Mouse (Mus musculus) monocyte, adult 5-6 weeks (primary cell): ENCODE data around the gene Gm45337. TPM values are rescaled to one million over a fixed set of nuclear protein-coding genes. Genes with fewer than 3 reads are reported as not detected.
"Not testable (repeated sequence)": the region's sequence is repeated elsewhere in the genome, so short reads cannot be mapped to it uniquely, and the experiment has no call there.

ENCODE experiments used
- ATAC-seq: fragments of 153-309, 156-312 bp; replicated peaks from 2 replicates; pipeline ENCODE4 v1.8.0; 2017; ENCODE audit warnings: mild to moderate bottlenecking; ENCODE audit not compliant: low TSS enrichment, insufficient number of reproducible peaks, severe bottlenecking, poor library complexity, low FRiP score
- total RNA-seq: library from RNA; stranded (forward); fragments of 200-1000, 200-491, 200-594 nt; gene quantifications from 3 replicates; pipeline ENCODE4 v1.2.3, GENCODE M21; 2017

Gene Gm45337
- total RNA-seq, 1 experiment from 2014 or later, result not detected

DNA sequence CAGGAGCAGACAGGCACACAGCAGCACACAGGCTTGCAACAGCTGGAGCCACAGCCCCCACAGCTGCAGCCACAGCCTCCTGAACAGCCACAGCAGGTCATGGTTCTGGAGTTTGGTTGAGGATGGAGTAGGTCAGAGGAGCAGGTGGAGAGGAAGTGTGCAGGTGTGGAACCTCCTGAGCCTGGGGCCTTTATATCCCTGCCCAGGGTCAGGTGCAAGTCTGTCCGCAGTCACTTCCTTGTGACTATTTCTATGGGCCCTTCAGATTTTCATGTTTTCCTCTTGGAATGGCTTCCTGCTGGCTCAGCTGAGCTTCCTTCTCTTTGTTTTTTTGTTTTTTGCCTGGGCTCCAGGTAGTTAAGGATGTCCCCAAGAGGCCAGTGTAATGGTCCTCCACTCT is 23.8 kb downstream of the Gm45337 start, which contains the start of gene Gm45618:
Gene Gm45618, minus strand, starts transcription at position 101 of the 400 bp plus-strand sequence.
- ATAC-seq, result not testable (repeated sequence)

DNA sequence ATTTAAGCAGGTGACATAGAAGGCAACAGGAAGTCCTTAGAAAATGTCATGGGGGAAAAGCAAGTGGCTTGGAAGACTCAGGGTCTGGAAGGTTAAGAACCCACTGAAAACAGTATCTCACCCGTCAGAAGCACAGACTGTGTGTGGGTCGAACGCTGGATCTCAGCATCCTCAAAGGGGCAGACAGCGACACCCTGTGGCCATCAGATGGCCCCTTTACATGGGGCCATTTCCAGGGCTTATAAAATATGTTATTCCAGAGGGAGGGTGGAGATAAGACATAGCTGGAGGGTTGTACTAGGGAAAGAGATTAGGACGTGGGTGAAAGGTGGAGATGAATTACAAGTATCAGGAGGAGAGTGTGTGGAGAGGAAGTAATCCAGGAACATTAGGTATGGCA is 24.8 kb downstream of the Gm45337 start:
- no peak for ATAC-seq

DNA sequence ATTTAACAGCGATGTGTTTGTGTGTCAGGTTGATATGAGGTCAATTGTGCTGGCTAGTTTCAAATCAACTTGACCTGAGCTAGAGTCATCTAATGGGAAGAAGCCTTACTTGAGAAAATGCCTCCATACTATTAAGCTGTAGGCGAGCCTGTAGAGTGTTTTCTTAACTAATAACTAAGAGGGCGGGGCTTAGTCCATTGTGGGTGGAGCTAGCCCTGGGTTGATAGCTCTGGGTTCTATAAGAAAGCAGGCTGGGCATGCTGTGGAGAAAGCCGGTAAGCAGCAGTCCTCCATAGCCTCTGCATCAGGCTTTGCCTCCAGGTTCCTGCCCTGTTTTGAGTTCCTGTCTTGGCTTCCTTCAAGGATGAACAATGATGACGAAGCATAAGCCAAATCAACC is 39.7 kb downstream of the Gm45337 start:
- ATAC-seq, result no peak

DNA sequence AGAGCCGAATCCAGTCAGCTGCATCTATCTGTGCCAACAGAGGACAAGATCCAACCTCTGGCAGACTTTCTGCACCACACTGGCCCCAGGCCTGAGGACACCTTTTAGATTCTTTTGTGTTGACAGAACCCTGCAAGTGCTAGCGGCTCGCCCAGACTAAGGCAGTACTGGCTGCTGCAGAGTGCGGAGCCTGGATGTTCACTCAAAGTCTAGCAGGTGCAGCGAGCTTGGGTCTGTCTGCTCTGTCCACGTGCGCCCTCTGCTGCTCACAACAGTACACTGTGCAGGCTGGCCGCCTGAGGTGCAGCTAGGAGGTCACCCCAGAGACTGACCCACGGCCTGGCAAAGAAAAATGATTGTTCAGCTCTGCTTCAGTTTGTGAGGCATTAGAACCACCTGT is 46.6 kb downstream of the Gm45337 start:
- peak; percentile 62; the same call in 1 of the 2 replicates for ATAC-seq

DNA sequence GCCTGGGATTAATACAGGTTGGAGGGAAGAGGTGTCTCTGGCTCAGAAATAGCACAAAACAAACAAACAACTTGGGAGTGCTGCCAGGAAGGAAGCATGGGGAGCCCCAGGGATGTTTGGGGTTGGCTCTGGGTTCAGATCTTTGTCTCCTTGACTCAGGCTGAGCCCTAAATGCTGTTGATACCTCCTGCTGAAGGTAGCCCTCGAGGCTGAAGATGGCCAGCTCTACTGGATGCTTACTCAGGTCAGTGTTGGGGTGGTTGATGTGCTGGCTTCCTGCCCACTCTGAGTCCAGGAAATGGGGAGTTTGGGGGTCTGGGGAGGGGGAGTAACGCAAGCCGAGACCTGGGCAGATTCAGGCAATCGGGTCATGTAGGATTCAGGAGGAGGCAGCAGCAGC is 47.7 kb downstream of the Gm45337 start:
- no peak for ATAC-seq

DNA sequence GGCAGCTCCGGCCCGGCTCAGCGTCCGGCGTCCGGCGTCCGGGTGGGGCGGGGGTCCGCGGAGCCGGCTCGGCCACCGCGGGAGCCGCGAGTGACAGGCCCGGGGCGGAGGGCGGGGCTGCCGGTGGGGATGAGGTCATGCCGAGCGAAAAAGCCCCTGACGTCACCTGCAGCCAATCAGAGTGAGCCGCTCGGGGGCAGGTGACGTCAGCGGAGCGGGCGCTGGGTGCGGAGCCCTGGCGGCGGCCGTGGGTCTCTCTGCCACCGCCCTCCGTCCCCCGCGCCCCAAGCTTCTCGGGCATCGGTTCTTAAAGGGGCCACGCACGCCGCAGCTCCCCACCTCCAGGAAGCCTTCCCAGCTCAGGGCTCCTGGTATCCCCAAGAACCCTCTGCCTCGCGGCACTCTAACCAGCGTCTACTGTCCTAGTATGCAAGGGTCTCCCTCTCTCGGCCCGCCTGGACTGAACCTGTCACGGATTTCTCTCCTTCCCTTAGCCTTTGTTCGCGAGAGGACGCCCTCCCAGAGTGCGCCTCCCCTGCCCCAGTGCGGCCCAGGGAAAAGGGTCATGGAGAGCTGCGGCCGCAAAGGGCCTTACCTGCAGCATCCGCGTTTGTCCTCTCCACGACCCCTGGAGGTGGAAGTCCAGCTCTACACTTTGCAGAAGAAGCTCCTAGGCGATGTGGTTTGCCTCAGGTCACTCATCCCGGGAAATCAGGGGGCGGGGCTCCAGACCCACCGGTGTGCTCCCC is 49.0 kb downstream of the Gm45337 start, which contains the start of gene Dusp8:
Gene Dusp8, minus strand, starts transcription at position 661 of the 749 bp plus-strand sequence.
- ATAC-seq, result peak; percentile 55; the same call in 1 of the 2 replicates

DNA sequence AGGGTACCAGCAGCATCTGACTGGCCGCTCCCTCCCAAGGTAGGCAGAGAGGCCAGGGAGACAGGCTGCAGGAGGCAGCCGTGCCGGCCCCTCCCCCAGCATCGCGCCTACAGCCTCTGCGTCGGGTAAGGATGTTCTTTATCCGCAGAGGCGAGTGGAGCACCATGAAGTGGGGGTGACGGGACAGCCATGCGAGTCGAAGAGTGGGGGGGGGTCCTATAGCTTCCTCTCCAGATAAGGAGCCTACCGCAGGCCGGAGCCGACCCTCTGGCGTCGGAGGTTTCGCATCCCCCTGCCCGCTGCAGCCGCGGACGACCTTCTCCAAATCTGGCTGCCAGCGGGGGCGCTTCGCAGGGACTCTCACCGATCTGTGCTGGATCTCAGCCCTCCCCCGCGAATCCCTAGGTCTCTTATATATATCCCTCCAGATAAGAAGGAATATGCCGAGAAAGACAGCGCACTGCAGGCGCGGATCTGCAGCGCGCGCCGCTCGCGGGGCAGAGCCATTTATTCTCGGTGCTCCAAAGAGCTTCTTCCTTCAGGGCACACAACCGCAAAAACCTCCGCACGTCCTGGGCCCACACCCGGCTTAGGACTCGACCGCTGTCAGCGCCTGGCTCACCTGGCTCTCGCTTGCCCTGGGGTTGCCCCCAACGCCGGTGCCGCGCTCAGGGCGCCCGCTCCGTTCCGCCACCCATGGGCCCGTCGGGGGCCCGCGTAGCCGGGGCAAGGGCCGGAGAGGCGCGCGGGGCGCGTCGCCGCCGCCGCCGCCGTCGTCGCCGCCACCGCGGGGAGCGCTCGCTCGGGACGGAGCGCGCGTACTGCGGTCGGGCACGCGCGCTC is 49.9 kb downstream of the Gm45337 start:
- no peak for ATAC-seq

DNA sequence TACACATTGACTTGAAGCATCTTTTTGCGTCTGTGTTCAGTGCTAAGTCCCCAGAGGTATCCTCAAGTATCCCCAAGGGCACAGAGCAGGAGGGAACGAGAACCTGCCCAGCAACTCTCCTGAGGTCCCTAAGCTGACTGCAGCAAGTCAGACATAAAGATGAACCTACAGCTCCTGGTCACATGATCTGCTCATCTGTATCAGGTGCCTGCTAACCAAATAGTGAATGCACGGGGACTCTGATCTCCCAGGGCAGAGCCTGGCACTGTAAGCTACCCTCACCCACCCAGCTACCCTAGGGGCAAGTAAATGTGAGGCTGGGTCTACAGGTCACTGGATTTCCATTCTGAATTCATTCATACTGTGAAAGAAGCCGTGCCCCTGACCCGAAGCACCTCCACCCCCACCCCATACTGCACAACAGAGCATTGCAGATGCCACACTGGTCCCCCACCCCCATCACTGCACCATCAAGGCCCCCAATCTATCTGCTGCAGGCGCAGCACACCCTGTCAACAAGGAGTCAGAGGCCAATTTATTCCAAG is 50.6 kb downstream of the Gm45337 start:
- no peak for ATAC-seq

Other genes starting within 250 kb of the Gm45337 start
- 36.8 to 53.8 TPM (median 38.2 TPM) in 3 replicates for gene Tollip, start 226.1 kb downstream of the Gm45337 start, total RNA-seq
- gene Brsk2, start 194.9 kb downstream of the Gm45337 start, total RNA-seq, result 0.53 TPM in 1 of 3 replicates, not detected in the others
- gene Mob2, start 83.5 kb downstream of the Gm45337 start, total RNA-seq, result 38.5 to 50.0 TPM (median 45.2 TPM) in 3 replicates
- gene Dusp8, start 48.8 kb downstream of the Gm45337 start, total RNA-seq, result 0.29 to 1.4 TPM in 2 of 3 replicates, not detected in the other
- not detected in 3 replicates for gene Gm45618, start 23.9 kb downstream of the Gm45337 start, total RNA-seq
- gene Gm39115, start 8.6 kb downstream of the Gm45337 start, total RNA-seq, result not detected in 3 replicates
- not detected in 3 replicates for gene Gm29735, start 12.5 kb upstream of the Gm45337 start, total RNA-seq
- not detected in 3 replicates for gene Gm4553, start 21.1 kb upstream of the Gm45337 start, total RNA-seq
- not detected in 3 replicates for gene Krtap5-2, start 31.4 kb upstream of the Gm45337 start, total RNA-seq
- not detected in 3 replicates for gene Gm10153, start 45.8 kb upstream of the Gm45337 start, total RNA-seq
- gene Krtap5-3, start 56.8 kb upstream of the Gm45337 start, total RNA-seq, result not detected in 3 replicates
- gene Gm7579, start 67.3 kb upstream of the Gm45337 start, total RNA-seq, result not detected in 3 replicates
- not detected in 3 replicates for gene Krtap5-5, start 85.4 kb upstream of the Gm45337 start, total RNA-seq
- gene Gm40460, start 96.5 kb upstream of the Gm45337 start, total RNA-seq, result not detected in 3 replicates
- not detected in 3 replicates for gene Gm2431, start 113.7 kb upstream of the Gm45337 start, total RNA-seq
- gene Gm4559, start 129.8 kb upstream of the Gm45337 start, total RNA-seq, result not detected in 3 replicates
- gene Krtap5-1, start 152.5 kb upstream of the Gm45337 start, total RNA-seq, result not detected in 3 replicates
- not detected in 3 replicates for gene Krtap5-4, start 158.9 kb upstream of the Gm45337 start, total RNA-seq
- gene Ifitm10, start 229.1 kb upstream of the Gm45337 start, total RNA-seq, result 10.2 to 46.5 TPM (median 13.9 TPM) in 3 replicates
- gene Gm49369, start 238.1 kb upstream of the Gm45337 start, total RNA-seq, result 242 to 452 TPM (median 290 TPM) in 3 replicates
- 304 to 518 TPM (median 326 TPM) in 3 replicates for gene Ctsd, start 243.4 kb upstream of the Gm45337 start, total RNA-seq